Mouse (Mus musculus): ENCODE measurements around the gene Aig1. TPM values are rescaled to one million over a fixed set of nuclear protein-coding genes. Genes with fewer than 3 reads are reported as not detected.

Gene Aig1
- polyA plus RNA-seq, 1 experiment from 2014 or later = 11.5 TPM

- Histone ChIP-seq H3K4me2 (ENCODE audit: low read depth, severe bottlenecking) (no peak overlapping the region), H3K27me3 (ENCODE audit: control insufficient read depth, insufficient read depth, low read length) (no peaks in the 10 kb centered on the region), H3K27ac (replicated peaks; ENCODE audit: low read depth, low read length) (no peak overlapping the region), H3K9me3 (ENCODE audit: control insufficient read depth, low read length) (no peaks in the 10 kb centered on the region), H3K9ac (ENCODE audit: low read length) (no peak overlapping the region), H3K36me3 (ENCODE audit: control insufficient read depth, insufficient read depth, low read length) (no peaks in the 10 kb centered on the region), H3K4me3 (ENCODE audit: low read depth, low read length) (no peak overlapping the region), H3K4me1 (ENCODE audit: control insufficient read depth, insufficient read depth, low read length) (no peaks in the 10 kb centered on the region)
- peak; percentile 11 for DNase-seq (ENCODE audit: low spot score)
- 88% methylated on average over 21 of the region's 21 CpGs for WGBS
- no peak for ATAC-seq (ENCODE audit: insufficient number of reproducible peaks, low FRiP score, low TSS enrichment, low read depth)
These were observed 30.9 kb downstream of the Aig1 start for GRCm38 (mm10) chr10:13837709-13838456.

GRCm38 (mm10) chr10:13836956-13837355 is 31.8 kb downstream of the Aig1 start:
- no peak overlapping the region for H3K27ac ChIP-seq (replicated peaks; ENCODE audit: low read depth, low read length)
- no peak overlapping the region for H3K4me2 ChIP-seq (ENCODE audit: low read depth, severe bottlenecking)
- H3K9me3 ChIP-seq (ENCODE audit: control insufficient read depth, low read length) = no peaks in the 10 kb centered on the region
- WGBS = 91% methylated on average over 9 of the region's 9 CpGs
- no peak overlapping the region for H3K9ac ChIP-seq (ENCODE audit: low read length)
- no peaks in the 10 kb centered on the region for H3K36me3 ChIP-seq (ENCODE audit: control insufficient read depth, insufficient read depth, low read length)
- ATAC-seq (ENCODE audit: insufficient number of reproducible peaks, low FRiP score, low TSS enrichment, low read depth) = no peak
- H3K27me3 ChIP-seq (ENCODE audit: control insufficient read depth, insufficient read depth, low read length) = no peaks in the 10 kb centered on the region
- no peak overlapping the region for H3K4me3 ChIP-seq (ENCODE audit: low read depth, low read length)
- peak; percentile 6 for DNase-seq (ENCODE audit: low spot score)
- H3K4me1 ChIP-seq (ENCODE audit: control insufficient read depth, insufficient read depth, low read length) = no peaks in the 10 kb centered on the region

GRCm38 (mm10) chr10:13835737-13836475 is 32.9 kb downstream of the Aig1 start:
- no peak overlapping the region for H3K4me2 ChIP-seq (ENCODE audit: low read depth, severe bottlenecking)
- no peak for DNase-seq (ENCODE audit: low spot score)
- no peak overlapping the region for H3K9ac ChIP-seq (ENCODE audit: low read length)
- no peak for ATAC-seq (ENCODE audit: insufficient number of reproducible peaks, low FRiP score, low TSS enrichment, low read depth)
- no peak overlapping the region for H3K27ac ChIP-seq (replicated peaks; ENCODE audit: low read depth, low read length)
- no peaks in the 10 kb centered on the region for H3K4me1 ChIP-seq (ENCODE audit: control insufficient read depth, insufficient read depth, low read length)
- no peaks in the 10 kb centered on the region for H3K27me3 ChIP-seq (ENCODE audit: control insufficient read depth, insufficient read depth, low read length)
- H3K4me3 ChIP-seq (ENCODE audit: low read depth, low read length) = no peak overlapping the region
- H3K9me3 ChIP-seq (ENCODE audit: control insufficient read depth, low read length) = no peaks in the 10 kb centered on the region
- H3K36me3 ChIP-seq (ENCODE audit: control insufficient read depth, insufficient read depth, low read length) = no peaks in the 10 kb centered on the region
- 90% methylated on average over 10 of the region's 10 CpGs for WGBS

- no peak for DNase-seq (ENCODE audit: low spot score)
- no peaks in the 10 kb centered on the region for H3K36me3 ChIP-seq (ENCODE audit: control insufficient read depth, insufficient read depth, low read length)
- no peak overlapping the region for H3K9ac ChIP-seq (ENCODE audit: low read length)
- ATAC-seq (ENCODE audit: insufficient number of reproducible peaks, low FRiP score, low TSS enrichment, low read depth) = no peak
- H3K4me3 ChIP-seq (ENCODE audit: low read depth, low read length) = no peak overlapping the region
- H3K27ac ChIP-seq (replicated peaks; ENCODE audit: low read depth, low read length) = no peak overlapping the region
- WGBS = 92% methylated on average over 7 of the region's 7 CpGs
- no peaks in the 10 kb centered on the region for H3K4me1 ChIP-seq (ENCODE audit: control insufficient read depth, insufficient read depth, low read length)
- no peak overlapping the region for H3K4me2 ChIP-seq (ENCODE audit: low read depth, severe bottlenecking)
- no peaks in the 10 kb centered on the region for H3K9me3 ChIP-seq (ENCODE audit: control insufficient read depth, low read length)
- no peaks in the 10 kb centered on the region for H3K27me3 ChIP-seq (ENCODE audit: control insufficient read depth, insufficient read depth, low read length)
These were observed 34.7 kb downstream of the Aig1 start for GRCm38 (mm10) chr10:13834056-13834455.

- Histone ChIP-seq H3K9ac (ENCODE audit: low read length) (no peak overlapping the region), H3K4me2 (ENCODE audit: low read depth, severe bottlenecking) (no peak overlapping the region), H3K27ac (replicated peaks; ENCODE audit: low read depth, low read length) (no peak overlapping the region), H3K4me1 (ENCODE audit: control insufficient read depth, insufficient read depth, low read length) (no peaks in the 10 kb centered on the region), H3K36me3 (ENCODE audit: control insufficient read depth, insufficient read depth, low read length) (no peaks in the 10 kb centered on the region), H3K9me3 (ENCODE audit: control insufficient read depth, low read length) (no peaks in the 10 kb centered on the region), H3K4me3 (ENCODE audit: low read depth, low read length) (no peak overlapping the region), H3K27me3 (ENCODE audit: control insufficient read depth, insufficient read depth, low read length) (no peaks in the 10 kb centered on the region)
- no peak for ATAC-seq (ENCODE audit: insufficient number of reproducible peaks, low FRiP score, low TSS enrichment, low read depth)
- no peak for DNase-seq (ENCODE audit: low spot score)
- WGBS = 87% methylated on average over 12 of the region's 12 CpGs
These were observed 35.7 kb downstream of the Aig1 start for GRCm38 (mm10) chr10:13833066-13833566.

GRCm38 (mm10) chr10:13832546-13833033 is 36.2 kb downstream of the Aig1 start:
- no peak for DNase-seq (ENCODE audit: low spot score)
- H3K9me3 ChIP-seq (ENCODE audit: control insufficient read depth, low read length) = no peaks in the 10 kb centered on the region
- H3K4me3 ChIP-seq (ENCODE audit: low read depth, low read length) = no peak overlapping the region
- no peak overlapping the region for H3K27ac ChIP-seq (replicated peaks; ENCODE audit: low read depth, low read length)
- ATAC-seq (ENCODE audit: insufficient number of reproducible peaks, low FRiP score, low TSS enrichment, low read depth) = no peak
- WGBS = 86% methylated on average over 7 of the region's 7 CpGs
- H3K4me1 ChIP-seq (ENCODE audit: control insufficient read depth, insufficient read depth, low read length) = no peaks in the 10 kb centered on the region
- H3K4me2 ChIP-seq (ENCODE audit: low read depth, severe bottlenecking) = no peak overlapping the region
- no peaks in the 10 kb centered on the region for H3K36me3 ChIP-seq (ENCODE audit: control insufficient read depth, insufficient read depth, low read length)
- H3K27me3 ChIP-seq (ENCODE audit: control insufficient read depth, insufficient read depth, low read length) = no peaks in the 10 kb centered on the region
- H3K9ac ChIP-seq (ENCODE audit: low read length) = no peak overlapping the region

GRCm38 (mm10) chr10:13827150-13827549 is 41.6 kb downstream of the Aig1 start:
- Histone ChIP-seq H3K4me1 (ENCODE audit: control insufficient read depth, insufficient read depth, low read length) (no peaks in the 10 kb centered on the region), H3K4me3 (ENCODE audit: low read depth, low read length) (no peak overlapping the region), H3K27ac (replicated peaks; ENCODE audit: low read depth, low read length) (no peak overlapping the region), H3K36me3 (ENCODE audit: control insufficient read depth, insufficient read depth, low read length) (no peaks in the 10 kb centered on the region), H3K9ac (ENCODE audit: low read length) (no peak overlapping the region), H3K27me3 (ENCODE audit: control insufficient read depth, insufficient read depth, low read length) (no peaks in the 10 kb centered on the region), H3K9me3 (ENCODE audit: control insufficient read depth, low read length) (no peaks in the 10 kb centered on the region), H3K4me2 (ENCODE audit: low read depth, severe bottlenecking) (no peak overlapping the region)
- no peak for DNase-seq (ENCODE audit: low spot score)
- WGBS = 93% methylated on average over 8 of the region's 8 CpGs
- ATAC-seq (ENCODE audit: insufficient number of reproducible peaks, low FRiP score, low TSS enrichment, low read depth) = no peak

GRCm38 (mm10) chr10:13813591-13813990 is 55.2 kb downstream of the Aig1 start:
- Histone ChIP-seq H3K4me1 (ENCODE audit: control insufficient read depth, insufficient read depth, low read length) (no peaks in the 10 kb centered on the region), H3K27me3 (ENCODE audit: control insufficient read depth, insufficient read depth, low read length) (no peaks in the 10 kb centered on the region), H3K4me3 (ENCODE audit: low read depth, low read length) (no peak overlapping the region), H3K9me3 (ENCODE audit: control insufficient read depth, low read length) (no peaks in the 10 kb centered on the region), H3K4me2 (ENCODE audit: low read depth, severe bottlenecking) (no peak overlapping the region), H3K9ac (ENCODE audit: low read length) (no peak overlapping the region), H3K36me3 (ENCODE audit: control insufficient read depth, insufficient read depth, low read length) (no peaks in the 10 kb centered on the region), H3K27ac (replicated peaks; ENCODE audit: low read depth, low read length) (no peak overlapping the region)
- DNase-seq (ENCODE audit: low spot score) (peak; percentile 7), ATAC-seq (ENCODE audit: insufficient number of reproducible peaks, low FRiP score, low TSS enrichment, low read depth) (no peak)
- 95% methylated on average over 5 of the region's 5 CpGs for WGBS
